Mouse (Mus musculus): ENCODE measurements around the gene Itih3.

Itih3 gene

GRCm38 (mm10) chr14:30861421-30862125 lies 62.0 kb downstream of the Itih3 start:
- DNase-seq (ENCODE audit: low spot score): no peak

Measured in c-Kit-positive CD71-positive TER-119-positive erythroid progenitor cells, embryonic 14.5 days (primary cell).